Mouse (Mus musculus) forebrain, postnatal 0 days (tissue): Measurements from ENCODE around the gene Pde6c. TPM values are rescaled to one million over a fixed set of nuclear protein-coding genes. Genes with fewer than 3 reads are reported as not detected.

ENCODE experiments used
- ATAC-seq: fragments of 200-750 bp; cut with Nextera tagmentation; 2 replicates; pipeline ENCODE4 v1.8.0; 2017; ENCODE audit warnings: mild to moderate bottlenecking, moderate library complexity
- DNase-seq: peaks from one replicate; pipeline ENCODE4 v3.0.0-alpha.2; 2015
- H3K27ac ChIP-seq: fragments of 300-500 bp; sonication (generic); 2 replicates; pipeline ENCODE4 v1.5.1; 2014; ENCODE audit warnings: low read depth, mild to moderate bottlenecking, antibody characterized with exemption, low read length, moderate library complexity, mixed read lengths
- H3K27me3 ChIP-seq: fragments of 300-500 bp; sonication (generic); 2 replicates; pipeline ENCODE4 v1.6.1; 2014; ENCODE audit warnings: mild to moderate bottlenecking, low read length, mixed read lengths; ENCODE audit not compliant: insufficient read depth
- H3K36me3 ChIP-seq: fragments of 300-500 bp; sonication (generic); 2 replicates; pipeline ENCODE4 v1.6.1; 2014; ENCODE audit warnings: mild to moderate bottlenecking, moderate library complexity; ENCODE audit not compliant: insufficient read depth
- H3K4me1 ChIP-seq: fragments of 300-500 bp; sonication (generic); 2 replicates; pipeline ENCODE4 v1.6.1; 2014; ENCODE audit warnings: antibody characterized with exemption; ENCODE audit not compliant: insufficient read depth
- H3K4me2 ChIP-seq: fragments of 300-500 bp; sonication (generic); 2 replicates; pipeline ENCODE4 v1.6.1; 2014; ENCODE audit warnings: low read depth, mild to moderate bottlenecking, moderate library complexity
- H3K4me3 ChIP-seq: fragments of 300-500 bp; sonication (generic); 2 replicates; pipeline ENCODE4 v1.5.1; 2014; ENCODE audit warnings: low read depth, low read length, mixed read lengths
- H3K9ac ChIP-seq: fragments of 300-500 bp; sonication (generic); 2 replicates; pipeline ENCODE4 v1.6.1; 2014; ENCODE audit warnings: mild to moderate bottlenecking
- H3K9me3 ChIP-seq: fragments of 300-500 bp; sonication (generic); 2 replicates; pipeline ENCODE4 v1.6.1; 2016; ENCODE audit warnings: low read length
- CTCF ChIP-seq: sonication (generic); IDR thresholded peaks from 2 replicates; pipeline ENCODE4 v1.5.1; 2016; ENCODE audit warnings: antibody characterized with exemption, control low read depth, low read depth
- WGBS: fragments of 180-500 bp; shearing (Covaris S2); extraction: QIAGEN DNeasy Blood & Tissue Kit; methylation state at CpG from one replicate; pipeline ENCODE4 v1.1.7; 2014; 5-methylcytosine and 5-hydroxymethylcytosine counted together
- polyA plus RNA-seq: library from polyadenylated mRNA; unstranded; fragments of >200 nt; fragmentation: Nextera tagmentation; extraction: Ambion mirVana; gene quantifications from 2 replicates; pipeline ENCODE4 v1.2.1, GENCODE M21; 2015
- total RNA-seq: library from RNA; depleted of rRNA; stranded (reverse); fragments of >200 nt; gene quantifications from 2 replicates; pipeline ENCODE4 v1.2.3, GENCODE M21; 2014

The Pde6c gene
- total and polyA plus RNA-seq, 2 experiments from 2014 or later, result 0.11 TPM; not detected in 1

DNA sequence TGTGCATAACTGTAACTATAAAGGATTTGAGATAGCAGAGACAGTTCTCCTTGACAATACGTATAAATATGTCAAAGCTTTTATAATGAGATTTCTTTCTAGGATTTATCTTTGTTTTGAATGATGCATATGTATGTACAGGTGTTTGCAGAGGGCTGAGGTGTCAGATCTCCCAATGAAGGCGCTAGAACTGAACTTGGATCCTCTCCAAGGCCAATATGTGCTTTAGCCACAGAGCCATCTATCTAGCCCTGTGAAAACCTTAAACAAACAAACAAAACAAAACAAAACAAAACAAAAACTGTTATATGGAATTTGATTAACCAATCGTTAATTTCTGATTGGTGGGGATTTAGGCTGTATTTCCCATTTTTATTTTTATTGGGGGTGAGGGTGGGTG lies 58.0 kb downstream of the Pde6c start:
- H3K36me3 ChIP-seq, result peaks cover 14% of the 10 kb centered on the region
- ATAC-seq (no peak), DNase-seq (no peak)
- TF ChIP-seq CTCF, result no peak
- H3K27me3 ChIP-seq, result no peaks in the 10 kb centered on the region
- 70% methylated on average over 3 of the region's 3 CpGs for WGBS
- no peaks in the 10 kb centered on the region for H3K4me1 ChIP-seq
- H3K4me3 ChIP-seq, result no peak overlapping the region
- H3K4me2 ChIP-seq, result no peak overlapping the region
- no peak overlapping the region for H3K9ac ChIP-seq
- H3K9me3 ChIP-seq, result no peaks in the 10 kb centered on the region
- H3K27ac ChIP-seq, result no peak overlapping the region

DNA sequence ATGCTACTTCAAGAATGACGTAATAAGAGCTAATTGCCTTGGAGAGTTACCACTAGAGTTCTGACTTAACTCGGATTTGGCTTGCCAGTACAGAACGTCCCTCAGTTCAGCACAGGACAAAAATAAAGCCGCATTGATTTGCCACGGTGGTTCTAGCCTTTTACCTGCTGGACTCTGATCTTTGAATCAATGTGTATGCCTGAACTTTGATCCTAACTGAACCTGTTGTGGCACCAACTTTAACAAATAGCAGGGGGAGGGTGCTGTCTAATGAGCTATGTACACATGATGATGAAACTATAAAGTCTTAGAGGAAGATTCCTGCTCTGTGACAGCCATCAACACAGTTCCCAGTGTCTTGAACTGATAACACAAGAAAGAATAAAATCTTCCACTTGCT lies 58.9 kb downstream of the Pde6c start:
- H3K27me3 ChIP-seq, result no peaks in the 10 kb centered on the region
- no peak for DNase-seq
- WGBS, result 83% methylated on average over 5 of the region's 5 CpGs
- no peak overlapping the region for H3K4me3 ChIP-seq
- H3K4me1 ChIP-seq, result no peaks in the 10 kb centered on the region
- no peak overlapping the region for H3K27ac ChIP-seq
- H3K9ac ChIP-seq, result no peak overlapping the region
- no peak for ATAC-seq
- H3K4me2 ChIP-seq, result no peak overlapping the region
- H3K9me3 ChIP-seq, result no peaks in the 10 kb centered on the region
- H3K36me3 ChIP-seq, result peaks cover 14% of the 10 kb centered on the region
- TF ChIP-seq CTCF, result no peak

DNA sequence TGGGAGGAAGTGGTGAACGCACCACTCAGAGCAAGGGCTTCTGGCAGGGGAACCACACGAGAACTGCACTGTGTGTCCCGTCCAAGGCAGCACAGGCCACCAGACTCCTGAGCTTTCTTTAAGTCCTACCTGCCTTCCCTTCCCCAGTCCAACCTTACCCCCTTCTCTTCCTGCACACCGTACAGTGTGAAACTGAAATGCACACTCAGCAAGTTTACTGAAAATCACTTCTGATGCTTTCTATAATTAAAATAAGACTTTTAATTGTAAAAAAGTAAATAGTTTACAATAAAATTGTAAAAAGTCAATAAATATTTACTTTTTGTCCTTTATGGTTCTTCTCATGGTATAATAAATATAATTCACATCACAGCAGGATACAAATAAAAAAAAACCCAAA lies 62.7 kb downstream of the Pde6c start:
- WGBS, result 95% methylated on average over 4 of the region's 4 CpGs
- no peak for TF ChIP-seq CTCF
- Histone ChIP-seq H3K27me3 (no peaks in the 10 kb centered on the region), H3K27ac (no peak overlapping the region), H3K4me1 (no peaks in the 10 kb centered on the region), H3K36me3 (peaks cover 3% of the 10 kb centered on the region; the same call in 1 of the 2 replicates), H3K9me3 (no peaks in the 10 kb centered on the region), H3K4me2 (no peak overlapping the region), H3K9ac (no peak overlapping the region), H3K4me3 (no peak overlapping the region)
- no peak for ATAC-seq
- DNase-seq, result no peak

DNA sequence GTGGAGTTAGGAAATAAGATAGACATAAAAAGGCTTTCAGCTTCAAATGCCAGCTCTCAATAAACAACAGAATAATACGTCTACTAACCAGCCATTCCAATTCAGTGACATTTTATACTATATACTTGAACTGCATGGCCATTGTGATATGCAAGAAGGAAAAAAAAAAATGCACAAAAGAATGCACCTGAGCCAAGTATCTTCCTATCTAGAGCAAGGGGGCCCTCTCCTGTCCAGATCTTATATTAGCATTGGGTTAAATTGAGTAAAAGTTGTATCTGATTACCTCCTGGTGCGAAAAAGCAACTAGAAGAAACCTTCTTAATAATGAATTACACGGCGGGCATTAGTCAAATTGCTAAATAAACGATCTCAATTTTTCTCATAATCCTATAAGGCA lies 66.2 kb downstream of the Pde6c start:
- H3K4me2 ChIP-seq, result no peak overlapping the region
- H3K4me1 ChIP-seq, result no peaks in the 10 kb centered on the region
- H3K4me3 ChIP-seq, result no peak overlapping the region
- H3K36me3 ChIP-seq, result peaks cover 6% of the 10 kb centered on the region; the same call in 1 of the 2 replicates
- no peak overlapping the region for H3K27ac ChIP-seq
- H3K9ac ChIP-seq, result no peak overlapping the region
- ATAC-seq (no peak), DNase-seq (peak; percentile 68)
- no peaks in the 10 kb centered on the region for H3K9me3 ChIP-seq
- no peaks in the 10 kb centered on the region for H3K27me3 ChIP-seq
- TF ChIP-seq CTCF, result peak; percentile 60
- 89% methylated on average over 5 of the region's 5 CpGs for whole genome bisulfite sequencing

DNA sequence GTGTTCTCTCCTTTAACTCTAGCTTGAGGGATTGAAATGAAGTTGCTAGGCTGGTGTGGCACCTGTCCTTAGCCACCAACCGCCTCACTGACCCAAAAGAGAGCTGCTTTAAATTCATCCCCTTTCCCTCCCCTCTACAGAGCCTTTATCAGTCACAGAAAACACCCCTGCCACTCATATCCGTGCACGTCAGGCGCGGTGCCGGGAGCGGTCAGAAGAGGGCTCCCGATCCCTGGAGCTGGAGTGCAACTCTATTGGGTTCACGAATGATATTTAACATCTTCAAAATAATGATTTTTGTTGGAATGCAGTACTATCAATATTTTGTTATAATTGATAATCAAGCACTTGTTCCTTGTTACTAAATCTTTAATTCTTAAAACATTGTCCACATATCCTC lies 74.1 kb downstream of the Pde6c start:
- Histone ChIP-seq H3K9ac (no peak overlapping the region), H3K36me3 (peaks cover 17% of the 10 kb centered on the region; the same call in 1 of the 2 replicates), H3K27me3 (no peaks in the 10 kb centered on the region), H3K27ac (no peak overlapping the region), H3K4me3 (no peak overlapping the region), H3K9me3 (no peaks in the 10 kb centered on the region), H3K4me2 (no peak overlapping the region), H3K4me1 (no peaks in the 10 kb centered on the region)
- DNase-seq (peak; percentile 64), ATAC-seq (peak; percentile 83)
- 50% methylated on average over 9 of the region's 9 CpGs for WGBS
- TF ChIP-seq CTCF, result peak; percentile 75

- no peak overlapping the region for H3K9ac ChIP-seq
- 96% methylated on average over 3 of the region's 3 CpGs for WGBS
- no peaks in the 10 kb centered on the region; the same call in none of the 2 replicates for H3K36me3 ChIP-seq
- ATAC-seq (no peak), DNase-seq (no peak)
- H3K9me3 ChIP-seq, result no peaks in the 10 kb centered on the region
- no peak overlapping the region for H3K4me2 ChIP-seq
- H3K4me3 ChIP-seq, result no peak overlapping the region
- no peaks in the 10 kb centered on the region for H3K27me3 ChIP-seq
- no peak for TF ChIP-seq CTCF
- 0 out of 2 replicates have a peak, but pooled peaks cover under 1% of the 10 kb centered on the region for H3K4me1 ChIP-seq
- H3K27ac ChIP-seq, result no peak overlapping the region
Observed at GRCm38 (mm10) chr19:38217696-38218095, 85.1 kb downstream of the Pde6c start.

DNA sequence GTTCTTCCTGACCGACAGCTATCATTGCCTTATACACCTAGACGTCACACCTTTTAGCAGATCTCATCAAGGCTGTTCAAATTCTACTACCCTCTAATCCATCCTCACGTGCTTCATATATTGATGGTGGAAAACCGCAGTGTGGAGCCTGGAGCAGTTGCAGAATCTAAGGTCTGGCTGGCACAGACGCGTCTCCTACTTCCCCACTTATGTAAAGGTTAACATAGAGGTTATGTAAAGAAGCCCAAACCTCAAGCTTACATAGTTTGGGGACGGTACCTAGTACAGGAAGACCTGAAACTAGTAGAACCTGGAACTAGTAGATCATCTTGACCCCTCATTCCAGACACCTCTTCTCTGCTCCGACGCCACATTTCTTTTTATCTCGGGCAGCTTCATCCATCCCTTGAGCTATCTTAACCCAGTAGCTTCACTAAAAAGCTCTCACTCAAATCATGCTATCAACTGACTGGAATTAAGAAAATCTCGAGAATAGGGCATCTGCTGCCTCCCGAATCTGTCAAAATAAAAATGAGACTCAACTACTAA lies 90.8 kb downstream of the Pde6c start:
- no peaks in the 10 kb centered on the region for H3K27me3 ChIP-seq
- peak overlapping the region; percentile 99 for H3K27ac ChIP-seq
- ATAC-seq, result 0 out of 2 replicates have a peak, but pooled peaks have one; percentile 0
- H3K4me1 ChIP-seq, result peaks cover 6% of the 10 kb centered on the region; the same call in 1 of the 2 replicates
- TF ChIP-seq CTCF, result no peak
- H3K36me3 ChIP-seq, result no peaks in the 10 kb centered on the region
- peak; percentile 22 for DNase-seq
- peak overlapping the region; percentile 66 for H3K9ac ChIP-seq
- WGBS, result 10% methylated on average over 12 of the region's 12 CpGs
- H3K4me3 ChIP-seq, result peak overlapping the region; percentile 58
- H3K4me2 ChIP-seq, result peak overlapping the region; percentile 71
- no peaks in the 10 kb centered on the region for H3K9me3 ChIP-seq
